Mouse (Mus musculus): ENCODE results near the gene Lsamp. TPM values are rescaled to one million over a fixed set of nuclear protein-coding genes. Genes with fewer than 3 reads are reported as not detected.
"Not testable (repeated sequence)": the region's sequence is repeated elsewhere in the genome, so short reads cannot be mapped to it uniquely, and the experiment has no call there.

Lsamp gene
- polyA plus RNA-seq, 1 experiment from 2014 or later = 11.8 TPM

DNA sequence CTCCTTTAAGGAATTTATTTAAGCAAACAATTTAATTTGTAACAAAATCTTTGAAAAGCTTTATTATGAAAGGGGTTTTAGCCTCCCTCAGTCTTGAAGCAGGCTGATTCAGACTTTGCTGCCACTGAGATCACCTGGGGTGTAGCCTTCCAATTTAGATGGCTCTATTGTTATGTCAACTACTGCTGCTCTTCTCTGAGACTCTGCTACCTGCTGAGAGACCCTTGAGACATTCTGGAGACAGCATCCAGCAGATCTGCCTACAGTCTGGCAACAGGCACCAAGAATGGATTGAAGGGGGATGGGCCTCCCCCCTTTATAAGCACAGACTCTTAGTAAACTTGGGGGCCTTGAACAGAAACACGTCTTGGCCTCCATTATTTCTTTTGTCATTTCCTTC is 632.5 kb downstream of the Lsamp start:
- H3K36me3 ChIP-seq; H3K4me2 ChIP-seq; H3K4me1 ChIP-seq; H3K27me3 ChIP-seq; H3K9ac ChIP-seq; H3K4me3 ChIP-seq; ATAC-seq (ENCODE audit: insufficient number of reproducible peaks, insufficient read depth, low FRiP score, low TSS enrichment, low read depth); H3K9me3 ChIP-seq; H3K27ac ChIP-seq: not testable (repeated sequence)
- 17% methylated on average over 1 of the region's 1 CpGs for WGBS

GRCm38 (mm10) chr16:40621086-40621485 is 636.9 kb downstream of the Lsamp start:
- H3K4me3 ChIP-seq; H3K4me2 ChIP-seq; H3K4me1 ChIP-seq; H3K27ac ChIP-seq; H3K9ac ChIP-seq; H3K9me3 ChIP-seq; ATAC-seq (ENCODE audit: insufficient number of reproducible peaks, insufficient read depth, low FRiP score, low TSS enrichment, low read depth); H3K36me3 ChIP-seq; H3K27me3 ChIP-seq: not testable (repeated sequence)
- WGBS = 27% methylated on average over 7 of the region's 7 CpGs

DNA sequence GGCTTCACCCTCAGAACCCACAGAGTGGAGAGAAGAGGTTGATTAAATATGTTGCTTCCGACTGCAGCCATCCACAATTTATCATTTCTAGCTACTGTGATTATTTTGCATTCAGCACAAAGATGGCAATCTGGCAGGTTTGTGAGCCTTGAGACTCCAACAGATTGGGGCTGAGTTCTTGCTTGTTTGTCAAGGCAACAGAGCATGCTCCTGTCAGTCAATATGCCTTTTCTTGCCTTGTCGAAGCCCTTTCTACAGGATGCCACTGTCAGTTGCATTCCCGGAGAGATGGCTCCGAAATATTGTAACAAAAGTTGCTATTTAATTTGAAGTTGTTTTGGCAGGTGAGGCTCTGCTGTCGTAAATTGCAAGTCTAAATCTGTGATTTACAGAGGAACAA is 643.0 kb downstream of the Lsamp start:
- H3K4me3 ChIP-seq = no peak overlapping the region
- no peaks in the 10 kb centered on the region for H3K9me3 ChIP-seq
- 81% methylated on average over 5 of the region's 5 CpGs for WGBS

GRCm38 (mm10) chr16:40639621-40640371 is 655.6 kb downstream of the Lsamp start:
- no peaks in the 10 kb centered on the region for H3K9me3 ChIP-seq
- H3K9ac ChIP-seq = no peak overlapping the region
- ATAC-seq (ENCODE audit: insufficient number of reproducible peaks, insufficient read depth, low FRiP score, low TSS enrichment, low read depth) = no peak
- no peak overlapping the region for H3K27ac ChIP-seq
- 76% methylated on average over 3 of the region's 3 CpGs for WGBS
- no peaks in the 10 kb centered on the region for H3K27me3 ChIP-seq
- no peak overlapping the region for H3K4me2 ChIP-seq
- H3K36me3 ChIP-seq = no peaks in the 10 kb centered on the region
- H3K4me3 ChIP-seq = no peak overlapping the region
- no peaks in the 10 kb centered on the region for H3K4me1 ChIP-seq

More for the DNA sequence above, 643.0 kb downstream of the Lsamp start:
- no peak for ATAC-seq (ENCODE audit: insufficient number of reproducible peaks, insufficient read depth, low FRiP score, low TSS enrichment, low read depth)
- Histone ChIP-seq H3K36me3 (no peaks in the 10 kb centered on the region), H3K27ac (no peak overlapping the region), H3K9ac (no peak overlapping the region), H3K4me2 (no peak overlapping the region), H3K27me3 (no peaks in the 10 kb centered on the region), H3K4me1 (no peaks in the 10 kb centered on the region)

DNA sequence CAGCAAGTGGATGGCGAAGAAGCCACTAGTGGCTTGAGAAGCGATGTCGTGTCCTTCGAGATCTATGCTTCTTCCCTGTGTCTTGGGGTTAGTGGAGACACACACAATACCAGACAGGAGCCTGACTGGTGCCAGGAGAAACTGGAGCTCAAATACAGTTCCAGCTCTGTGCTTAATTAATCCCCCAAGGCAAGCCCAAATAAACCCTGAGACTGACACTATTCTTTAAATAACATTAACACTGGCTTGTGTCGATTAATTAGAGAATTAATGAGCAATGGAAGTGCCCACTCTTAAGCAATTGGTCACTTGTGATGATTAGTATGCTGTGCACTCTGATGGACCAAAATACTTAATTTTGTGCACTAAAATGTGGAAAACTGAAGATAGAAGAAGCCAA is 668.6 kb downstream of the Lsamp start:
- no peaks in the 10 kb centered on the region for H3K27me3 ChIP-seq
- no peak for ATAC-seq (ENCODE audit: insufficient number of reproducible peaks, insufficient read depth, low FRiP score, low TSS enrichment, low read depth)
- no peak overlapping the region for H3K27ac ChIP-seq
- H3K4me1 ChIP-seq = 0 out of 2 replicates have a peak, but pooled peaks cover 4% of the 10 kb centered on the region
- WGBS = 85% methylated on average over 5 of the region's 5 CpGs
- H3K4me3 ChIP-seq = no peak overlapping the region
- no peak overlapping the region for H3K4me2 ChIP-seq
- H3K9me3 ChIP-seq = no peaks in the 10 kb centered on the region
- H3K36me3 ChIP-seq = no peaks in the 10 kb centered on the region
- H3K9ac ChIP-seq = no peak overlapping the region

GRCm38 (mm10) chr16:40653508-40653907 is 669.3 kb downstream of the Lsamp start:
- no peak overlapping the region for H3K9ac ChIP-seq
- no peak overlapping the region for H3K4me3 ChIP-seq
- no peaks in the 10 kb centered on the region for H3K27me3 ChIP-seq
- 79% methylated on average over 1 of the region's 1 CpGs for WGBS
- no peak overlapping the region for H3K4me2 ChIP-seq
- no peaks in the 10 kb centered on the region for H3K9me3 ChIP-seq
- H3K36me3 ChIP-seq = no peaks in the 10 kb centered on the region
- H3K4me1 ChIP-seq = 0 out of 2 replicates have a peak, but pooled peaks cover 4% of the 10 kb centered on the region
- H3K27ac ChIP-seq = no peak overlapping the region
- no peak for ATAC-seq (ENCODE audit: insufficient number of reproducible peaks, insufficient read depth, low FRiP score, low TSS enrichment, low read depth)

DNA sequence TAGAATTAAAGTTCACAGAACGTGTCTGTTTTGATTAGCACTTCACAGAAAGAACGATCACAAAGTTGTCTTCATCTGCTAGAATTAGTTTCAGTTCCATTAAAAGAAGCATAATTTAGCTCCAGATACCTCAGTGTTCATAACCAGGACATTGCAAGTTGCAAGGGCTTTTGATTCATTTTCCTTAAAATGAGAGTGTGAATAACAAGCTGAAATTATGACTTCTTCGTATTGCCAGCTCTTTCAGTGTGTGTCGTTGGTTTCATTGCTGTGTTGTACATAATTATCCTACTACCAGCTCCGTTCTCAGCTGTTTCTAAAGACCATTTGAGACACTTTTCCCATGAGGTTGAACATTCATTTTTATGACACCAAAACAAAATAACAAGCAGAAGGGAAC is 672.2 kb downstream of the Lsamp start:
- H3K36me3 ChIP-seq = no peaks in the 10 kb centered on the region
- H3K4me2 ChIP-seq = no peak overlapping the region
- no peaks in the 10 kb centered on the region for H3K9me3 ChIP-seq
- H3K27ac ChIP-seq = no peak overlapping the region
- WGBS = 80% methylated on average over 5 of the region's 5 CpGs
- H3K27me3 ChIP-seq = no peaks in the 10 kb centered on the region
- H3K4me1 ChIP-seq = 0 out of 2 replicates have a peak, but pooled peaks cover 4% of the 10 kb centered on the region
- H3K4me3 ChIP-seq = no peak overlapping the region
- ATAC-seq (ENCODE audit: insufficient number of reproducible peaks, insufficient read depth, low FRiP score, low TSS enrichment, low read depth) = no peak
- no peak overlapping the region for H3K9ac ChIP-seq

- Histone ChIP-seq H3K36me3 (no peaks in the 10 kb centered on the region), H3K9me3 (no peaks in the 10 kb centered on the region), H3K4me2 (no peak overlapping the region), H3K4me3 (no peak overlapping the region), H3K27me3 (no peaks in the 10 kb centered on the region), H3K9ac (no peak overlapping the region), H3K4me1 (0 out of 2 replicates have a peak, but pooled peaks cover 4% of the 10 kb centered on the region), H3K27ac (no peak overlapping the region)
- ATAC-seq (ENCODE audit: insufficient number of reproducible peaks, insufficient read depth, low FRiP score, low TSS enrichment, low read depth) = no peak
- 44% methylated on average over 6 of the region's 6 CpGs for WGBS
These were observed 672.7 kb downstream of the Lsamp start for GRCm38 (mm10) chr16:40656871-40657270.

DNA sequence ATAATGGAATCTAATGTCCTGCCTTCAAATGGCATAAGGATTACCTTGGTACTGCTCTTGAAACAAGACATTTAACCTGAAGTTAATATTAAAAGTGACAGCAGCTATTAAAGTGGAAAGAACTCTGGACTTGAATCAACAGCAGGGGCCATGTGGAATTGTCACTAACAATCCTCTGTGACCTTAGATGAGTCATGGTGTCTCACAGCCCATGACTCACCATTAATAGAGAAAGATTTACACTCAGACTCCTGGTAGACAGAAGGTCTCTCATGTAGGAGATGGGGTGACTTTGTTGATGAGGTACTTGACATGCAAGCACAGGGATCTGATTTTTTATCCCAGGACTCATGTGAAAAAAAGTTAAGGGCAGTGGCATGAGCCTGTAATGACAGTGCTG is 701.4 kb downstream of the Lsamp start:
- H3K9ac ChIP-seq = no peak overlapping the region
- H3K27ac ChIP-seq = no peak overlapping the region
- no peak for ATAC-seq (ENCODE audit: insufficient number of reproducible peaks, insufficient read depth, low FRiP score, low TSS enrichment, low read depth)

DNA sequence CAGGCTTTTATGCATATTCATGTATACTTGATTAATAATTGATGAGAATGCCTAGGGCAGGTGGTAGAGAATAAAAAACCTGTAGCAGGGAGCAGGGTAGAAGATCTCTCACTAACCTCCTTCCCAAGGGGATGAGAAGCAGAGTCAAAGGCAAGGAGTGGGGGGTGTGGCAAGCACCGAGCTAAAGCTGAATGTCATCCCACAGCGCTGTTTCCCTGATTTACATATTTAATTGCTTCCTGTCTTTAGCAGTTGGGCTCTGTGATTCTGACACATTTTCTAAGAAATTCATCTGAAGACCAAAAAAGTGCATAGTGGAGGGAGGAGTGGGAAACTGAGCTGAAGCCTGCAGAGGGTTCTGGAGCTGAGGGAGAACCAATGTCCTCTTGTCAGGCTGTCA is 708.1 kb downstream of the Lsamp start:
- no peak for ATAC-seq (ENCODE audit: insufficient number of reproducible peaks, insufficient read depth, low FRiP score, low TSS enrichment, low read depth)
- H3K4me2 ChIP-seq = no peak overlapping the region
- H3K4me1 ChIP-seq = no peaks in the 10 kb centered on the region
- H3K27me3 ChIP-seq = no peaks in the 10 kb centered on the region
- 23% methylated on average over 2 of the region's 2 CpGs for WGBS
- H3K9me3 ChIP-seq = no peaks in the 10 kb centered on the region
- H3K36me3 ChIP-seq = no peaks in the 10 kb centered on the region
- no peak overlapping the region for H3K9ac ChIP-seq
- no peak overlapping the region for H3K4me3 ChIP-seq
- H3K27ac ChIP-seq = no peak overlapping the region

More for the DNA sequence above, 701.4 kb downstream of the Lsamp start:
- no peaks in the 10 kb centered on the region for H3K36me3 ChIP-seq
- no peak overlapping the region for H3K4me2 ChIP-seq
- H3K4me1 ChIP-seq = no peaks in the 10 kb centered on the region
- H3K4me3 ChIP-seq = no peak overlapping the region
- no peaks in the 10 kb centered on the region for H3K9me3 ChIP-seq
- H3K27me3 ChIP-seq = no peaks in the 10 kb centered on the region

DNA sequence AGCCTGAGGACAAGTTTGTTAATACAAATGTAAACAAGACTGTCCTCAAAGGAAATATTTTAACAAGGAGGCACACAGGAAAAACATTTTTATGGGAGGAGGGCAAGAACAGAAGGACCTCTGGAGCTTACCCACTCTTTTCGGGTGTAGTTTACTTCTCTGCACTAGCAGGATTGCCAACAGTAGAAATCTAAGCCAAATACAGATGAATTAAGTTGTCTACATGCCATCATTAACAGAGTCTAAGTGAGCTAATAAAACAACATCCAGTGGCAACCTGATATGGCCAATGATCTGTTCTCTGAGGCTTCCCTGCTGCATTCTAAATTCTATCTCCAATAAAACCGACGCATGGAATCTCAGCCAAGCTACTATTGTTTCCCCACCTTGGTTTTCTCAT is 713.1 kb downstream of the Lsamp start:
- Histone ChIP-seq H3K36me3 (no peaks in the 10 kb centered on the region), H3K9ac (no peak overlapping the region), H3K4me1 (no peaks in the 10 kb centered on the region), H3K27me3 (no peaks in the 10 kb centered on the region), H3K4me3 (no peak overlapping the region), H3K9me3 (no peaks in the 10 kb centered on the region), H3K4me2 (no peak overlapping the region), H3K27ac (no peak overlapping the region)
- ATAC-seq (ENCODE audit: insufficient number of reproducible peaks, insufficient read depth, low FRiP score, low TSS enrichment, low read depth) = no peak
- 80% methylated on average over 3 of the region's 3 CpGs for WGBS

- no peak for ATAC-seq (ENCODE audit: insufficient number of reproducible peaks, insufficient read depth, low FRiP score, low TSS enrichment, low read depth)
These were observed 724.4 kb downstream of the Lsamp start for GRCm38 (mm10) chr16:40708558-40708957.

More at GRCm38 (mm10) chr16:40708558-40708957, 724.4 kb downstream of the Lsamp start:
- H3K27me3 ChIP-seq = no peaks in the 10 kb centered on the region
- no peak overlapping the region for H3K9ac ChIP-seq
- H3K4me2 ChIP-seq = no peak overlapping the region
- no peaks in the 10 kb centered on the region for H3K36me3 ChIP-seq
- 21% methylated on average over 2 of the region's 2 CpGs for WGBS
- H3K4me1 ChIP-seq = peaks cover 7% of the 10 kb centered on the region
- H3K9me3 ChIP-seq = no peaks in the 10 kb centered on the region
- no peak overlapping the region for H3K27ac ChIP-seq
- no peak overlapping the region for H3K4me3 ChIP-seq

All from embryonic facial prominence, embryonic 13.5 days (tissue).